Mouse (Mus musculus) left cerebral cortex, postnatal 25 days (tissue): ENCODE data around the gene Iqck. TPM values are rescaled to one million over a fixed set of nuclear protein-coding genes. Genes with fewer than 3 reads are reported as not detected.
A peak's percentile ranks its signal among the peaks of the same experiment; 100 is the strongest.

Source experiments
- DNase-seq, 2 experiments: peaks; one replicate each; pipeline ENCODE4 v3.0.0; 2022; ENCODE audit warnings: low spot score in 2 of 2, mixed read lengths in 1 of 2
- intact Hi-C: fragments of 180-260 bp; cut with DNase I; formaldehyde crosslinking; loops from one replicate; pipeline ENCODE4 v1.15.1; 2025
- total RNA-seq, 2 experiments: library from RNA; stranded (reverse); gene quantifications; 2 replicates each; pipeline ENCODE4 v1.2.3; 2021

The Iqck gene
- total RNA-seq, 2 experiments from 2014 or later = 3.1 to 3.5 TPM

DNA sequence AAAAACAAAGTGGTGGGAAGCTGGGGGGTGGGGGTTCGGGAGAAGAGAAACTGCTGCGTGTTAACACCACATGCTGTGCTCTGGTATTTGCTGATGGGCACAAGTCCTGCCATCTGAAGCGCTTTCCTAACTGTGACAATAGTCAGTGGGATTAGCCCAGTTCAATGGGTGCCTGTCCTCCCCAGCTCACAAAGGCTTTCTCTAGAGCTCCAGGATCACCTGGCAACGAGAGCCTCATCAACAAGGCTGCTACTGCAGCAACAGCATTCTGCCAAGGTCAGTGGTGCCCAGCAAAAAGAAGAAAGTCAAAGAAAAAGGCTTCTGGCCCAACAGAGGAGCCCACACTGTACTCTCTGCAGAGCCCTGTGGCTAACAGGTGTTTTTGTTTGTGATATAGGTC is 81.3 kb downstream of the Iqck start:
- no peak for DNase-seq
- intact Hi-C loops = no loop called here

DNA sequence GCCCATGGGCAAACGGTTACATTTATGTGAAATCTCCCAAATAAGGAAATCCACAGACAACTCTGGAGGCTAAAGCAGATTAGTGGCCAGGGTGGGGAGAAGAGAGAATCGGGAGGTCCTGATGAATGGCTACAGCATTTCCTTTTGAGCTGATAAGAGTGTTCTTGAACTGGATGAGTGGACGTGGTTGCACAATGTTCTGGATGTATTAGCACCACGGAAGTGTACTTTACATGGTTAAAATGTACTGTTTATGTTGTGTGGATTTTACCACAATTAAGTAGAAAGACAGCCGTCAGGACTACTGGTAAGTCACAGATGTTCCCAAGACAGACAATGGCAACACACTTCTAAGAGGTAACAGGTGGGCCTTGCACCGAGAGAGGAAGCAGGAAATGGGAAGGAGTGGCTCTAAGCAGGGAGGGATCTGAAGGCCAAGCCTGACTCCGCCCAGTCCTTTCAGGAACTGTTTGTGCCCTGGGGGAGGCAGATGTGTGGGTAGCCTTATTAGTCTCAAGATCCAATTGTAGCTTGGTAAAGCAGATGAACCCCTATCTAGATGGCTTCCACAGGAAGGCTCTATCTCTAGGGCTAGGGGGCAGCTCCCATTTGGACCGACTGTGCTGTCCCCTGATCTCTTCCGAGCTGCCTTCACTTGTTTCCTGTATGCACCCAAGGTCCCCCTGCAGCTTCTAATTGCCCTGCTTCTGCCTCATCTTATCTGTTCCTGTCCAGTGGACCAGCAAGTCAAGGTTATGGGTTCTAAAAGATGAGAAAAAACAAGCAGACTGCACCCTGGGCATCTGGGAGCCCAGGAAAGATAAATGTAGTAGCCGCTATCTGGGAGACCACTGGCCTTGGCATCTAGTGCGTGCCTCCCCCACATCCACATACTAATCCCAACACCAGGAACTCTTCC is 82.2 kb downstream of the Iqck start:
- intact Hi-C loops = no loop called here
- DNase-seq = no peak

DNA sequence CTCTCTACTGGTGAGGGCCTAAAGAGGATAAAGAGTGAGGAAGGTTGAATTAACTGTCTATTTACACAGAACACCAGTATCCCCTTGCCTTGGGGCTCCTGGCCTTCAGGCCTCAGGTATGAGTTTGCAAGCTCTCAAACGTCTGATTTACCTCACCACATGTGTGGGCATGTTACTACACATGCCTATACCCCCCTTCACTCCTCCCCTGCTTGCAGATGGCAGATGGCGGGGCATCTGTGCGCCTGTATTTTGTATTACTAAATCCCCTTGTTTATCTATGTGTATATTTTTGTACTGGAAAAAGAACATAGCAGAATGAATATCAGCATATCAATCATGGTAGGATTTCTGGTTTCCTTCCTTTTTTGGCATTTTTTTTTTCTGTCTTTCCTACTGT is 86.7 kb downstream of the Iqck start:
- intact Hi-C loops = no loop called here
- peak in 1 of 2 experiments; percentile 33 for DNase-seq

DNA sequence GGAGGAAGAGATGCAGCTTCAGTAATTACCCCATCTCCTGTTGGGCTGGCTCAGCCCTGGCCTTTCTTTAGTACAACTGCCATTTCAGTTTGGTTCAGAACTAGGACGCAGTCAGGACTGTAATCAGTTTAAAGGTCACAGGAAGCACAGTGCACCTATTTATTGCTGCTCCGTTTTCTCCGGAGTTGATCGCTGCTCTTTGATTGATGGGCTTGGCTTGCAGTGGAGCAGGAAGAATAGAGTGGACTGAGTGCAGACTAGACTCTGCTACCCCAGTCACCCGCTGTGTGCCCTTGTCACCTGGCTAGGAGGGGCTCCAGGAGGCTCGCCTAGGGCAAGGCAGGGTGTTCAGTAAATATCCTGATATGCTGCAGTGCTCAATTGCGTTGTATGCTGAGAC is 87.6 kb downstream of the Iqck start:
- no peak for DNase-seq
- intact Hi-C loops = no loop called here

DNA sequence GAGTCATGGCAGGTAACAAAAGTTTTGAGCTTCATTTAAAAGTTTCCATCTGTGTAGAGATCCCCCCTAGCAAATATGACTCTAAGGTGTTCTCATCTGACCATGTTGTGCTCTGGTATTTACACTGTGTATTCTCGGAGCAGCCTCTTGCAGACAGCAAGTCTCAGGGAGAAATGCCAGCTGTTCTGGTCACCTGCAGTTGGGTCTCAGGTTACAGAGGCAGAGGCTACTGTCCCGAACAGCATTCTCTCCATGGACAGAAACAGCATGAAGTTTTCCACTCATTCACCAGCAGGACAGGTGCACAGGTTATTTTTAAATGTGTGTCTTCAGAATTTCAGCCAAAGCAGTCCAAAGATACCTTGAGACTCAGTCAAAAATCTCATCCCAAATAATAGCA is 89.3 kb downstream of the Iqck start:
- intact Hi-C loops = no loop called here

DNA sequence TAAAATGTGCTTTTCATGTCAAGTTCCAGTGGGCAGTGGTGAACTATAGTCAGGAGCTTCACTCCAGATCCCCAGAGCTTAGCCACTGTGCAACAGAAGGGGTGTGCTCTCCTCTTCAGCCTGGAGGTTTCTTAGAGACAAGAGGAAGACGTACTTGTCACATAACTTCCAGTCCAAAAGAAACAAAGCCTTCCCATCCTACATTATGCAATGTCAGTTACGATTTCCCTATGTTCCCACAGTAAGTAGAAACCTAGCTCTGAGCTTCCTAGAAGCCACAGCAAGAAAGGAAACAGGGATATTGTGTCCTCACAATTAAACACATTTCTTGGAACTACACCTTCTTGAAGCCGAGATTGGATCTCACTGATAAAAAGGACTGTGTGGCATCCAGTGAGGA is 91.7 kb downstream of the Iqck start:
- intact Hi-C loops = no loop called here
- no peak for DNase-seq

More for the DNA sequence above, 89.3 kb downstream of the Iqck start:
- DNase-seq = no peak

DNA sequence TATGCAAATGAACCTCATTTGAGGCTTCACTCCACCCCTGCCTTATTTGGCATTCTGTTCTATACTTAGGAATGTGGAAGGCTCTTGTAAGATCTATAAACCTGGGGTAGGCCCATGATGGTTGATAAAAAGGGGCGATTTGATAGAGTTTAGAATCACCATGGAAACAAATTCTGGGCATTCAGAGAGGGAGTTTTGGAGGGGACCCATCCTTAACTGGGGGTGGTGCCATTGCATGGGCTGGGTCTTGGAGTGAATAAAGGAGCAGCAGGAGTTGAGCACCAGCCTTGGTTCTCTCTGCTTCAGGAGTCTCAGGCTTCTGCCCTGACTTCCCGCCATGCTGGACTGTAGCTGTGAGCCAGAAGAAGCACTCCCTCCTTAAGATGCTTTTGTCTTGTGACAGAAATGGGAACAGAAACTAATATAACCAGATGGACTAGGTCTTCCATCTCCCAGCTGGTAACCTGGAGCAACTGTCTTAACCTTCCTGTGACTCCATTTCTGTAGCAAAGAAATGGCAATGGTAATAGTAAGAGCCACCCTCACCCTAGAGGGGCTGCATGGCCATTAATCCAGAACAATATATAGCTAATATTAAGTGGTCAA is 93.2 kb downstream of the Iqck start:
- intact Hi-C loops = no loop called here
- no peak for DNase-seq

DNA sequence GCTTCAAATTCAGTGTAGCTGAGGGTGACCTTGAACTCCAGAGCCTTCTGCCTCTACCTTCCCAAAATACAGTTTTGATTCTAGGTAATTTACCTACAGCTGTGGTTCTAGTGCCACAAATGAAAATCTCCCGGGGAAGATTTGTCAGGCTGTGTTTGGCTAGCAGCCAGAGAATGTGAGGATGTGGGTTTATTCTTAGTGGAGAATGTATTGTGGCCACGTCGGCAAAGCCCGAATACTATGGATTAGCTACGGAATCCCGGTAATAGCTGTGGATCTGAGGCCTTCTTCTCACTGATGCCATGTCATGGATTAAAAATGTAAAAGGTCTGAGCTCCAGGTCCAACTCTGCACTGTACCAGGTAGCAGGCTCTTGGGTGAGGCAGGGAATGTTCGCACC is 94.2 kb downstream of the Iqck start:
- intact Hi-C loops = no loop called here
- no peak for DNase-seq

DNA sequence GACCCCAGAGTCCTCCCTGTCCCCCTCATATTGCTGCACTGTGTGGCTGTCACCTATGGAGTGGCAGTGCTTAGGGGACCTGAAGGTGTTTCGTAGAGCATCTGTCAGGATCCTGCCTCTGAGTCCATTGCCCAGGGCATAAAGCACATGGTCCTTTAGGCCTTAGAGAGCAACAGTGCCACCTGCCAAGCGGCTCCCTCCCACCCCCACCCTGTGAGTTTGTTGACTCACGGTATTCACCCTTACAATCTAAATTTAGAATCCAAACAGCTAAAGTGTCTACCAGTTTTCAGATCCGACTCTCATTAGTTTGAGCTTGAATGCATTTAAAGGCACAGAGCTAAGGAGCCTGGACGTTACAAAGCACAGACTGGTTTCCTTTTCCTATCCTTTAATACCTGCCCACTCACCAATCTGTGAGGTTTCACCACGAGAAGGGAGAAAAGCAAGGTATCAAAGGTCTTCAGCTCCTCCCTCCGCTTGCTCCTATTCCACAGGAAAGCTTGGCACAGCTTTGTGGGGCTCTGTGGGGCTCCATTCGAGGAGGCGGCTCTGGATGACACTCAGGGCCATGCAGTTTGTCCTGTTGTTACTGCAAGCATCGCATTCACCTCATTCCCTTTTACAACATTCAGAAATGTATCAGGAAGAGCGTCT is 98.2 kb downstream of the Iqck start:
- intact Hi-C loops = no loop called here
- DNase-seq = no peak

DNA sequence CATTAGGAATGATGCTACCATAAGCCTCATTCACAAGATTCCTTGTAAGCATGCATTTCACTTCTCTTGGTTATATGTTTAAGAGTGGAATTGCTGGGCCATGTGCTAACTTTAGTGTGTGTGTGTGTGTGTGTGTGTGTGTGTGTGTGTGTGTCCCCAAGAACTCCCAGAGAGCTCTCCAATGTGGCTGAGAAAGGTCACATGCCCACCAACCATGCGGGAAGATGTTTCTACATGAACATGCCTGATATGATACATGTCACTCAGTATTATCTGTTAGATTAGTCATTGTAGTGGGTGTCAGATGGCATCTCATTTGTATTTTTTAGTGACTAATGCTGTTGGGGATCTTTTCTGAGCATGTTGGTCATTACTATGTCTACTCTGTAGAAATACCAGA is 99.4 kb downstream of the Iqck start:
- intact Hi-C loops = no loop called here

DNA sequence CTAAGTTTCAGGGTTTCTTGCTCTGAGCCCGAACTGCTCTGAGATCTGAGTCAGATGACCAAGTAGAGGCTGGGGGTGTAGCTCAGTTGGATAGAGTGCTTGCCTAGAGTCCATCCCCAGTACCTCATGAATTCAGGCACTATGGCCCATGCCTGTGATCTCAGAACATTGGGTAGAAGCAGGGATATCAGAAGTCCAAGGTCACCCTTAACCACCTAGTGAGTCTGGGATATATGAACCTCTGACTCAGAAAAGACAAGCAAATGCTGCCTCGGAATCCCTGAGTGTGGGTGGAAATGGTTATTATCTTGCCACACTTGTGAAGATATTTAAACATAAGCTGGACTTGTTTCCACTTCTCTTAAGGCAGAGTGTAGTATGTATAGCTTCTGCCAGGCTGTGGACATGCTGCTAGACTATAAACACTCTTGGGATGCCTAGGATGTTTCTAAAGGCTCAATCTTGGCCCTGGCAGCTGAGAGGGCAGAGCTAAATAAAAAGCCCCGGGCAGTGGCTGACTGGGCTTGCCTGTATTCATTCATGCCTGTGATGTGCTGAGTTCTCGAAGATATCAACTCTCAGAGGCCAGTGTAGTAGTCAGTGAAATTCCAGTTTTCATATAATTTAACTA is 101.2 kb downstream of the Iqck start:
- intact Hi-C loops = no loop called here
- DNase-seq = no peak

More for the DNA sequence above, 99.4 kb downstream of the Iqck start:
- no peak for DNase-seq

DNA sequence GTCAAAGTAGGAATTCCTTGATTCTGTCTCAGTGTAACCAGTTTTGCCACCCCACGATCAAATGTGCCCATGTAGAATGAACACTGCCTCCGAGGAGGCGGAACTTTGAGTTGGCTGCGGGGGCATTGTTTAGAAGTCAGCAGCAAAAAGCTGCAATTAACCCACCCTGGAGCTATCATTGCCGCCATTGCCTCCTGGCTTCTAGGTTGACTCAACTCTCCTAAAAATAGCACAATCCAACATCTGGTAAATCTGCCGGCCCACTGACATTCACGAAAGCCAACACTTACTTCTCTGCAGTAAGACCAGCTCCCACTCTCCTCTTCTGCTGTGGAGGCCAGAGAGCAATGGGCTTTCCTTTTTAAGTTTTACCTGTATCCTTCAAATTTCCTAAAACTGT is 103.7 kb downstream of the Iqck start:
- DNase-seq = no peak
- intact Hi-C loops = no loop called here

DNA sequence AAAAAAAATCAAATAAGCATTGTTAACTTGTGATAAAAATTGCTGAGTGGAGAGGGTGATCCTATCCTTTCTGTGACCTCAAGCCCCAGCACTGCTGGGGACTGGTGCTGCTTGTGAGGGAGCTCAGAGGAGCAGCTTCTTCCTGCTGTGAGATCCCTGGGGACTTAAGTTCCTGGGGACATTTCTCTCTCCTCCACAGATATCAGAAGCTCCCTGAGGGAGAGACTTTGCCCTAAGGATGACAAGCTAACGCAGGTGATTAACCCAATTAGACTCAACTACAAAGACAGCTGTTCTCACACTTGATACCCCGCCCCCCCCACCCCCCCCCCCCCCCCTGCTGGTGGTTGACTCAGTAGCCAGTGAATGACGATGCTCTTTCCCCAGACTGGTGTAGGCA is 109.2 kb downstream of the Iqck start:
- intact Hi-C loops = no loop called here

DNA sequence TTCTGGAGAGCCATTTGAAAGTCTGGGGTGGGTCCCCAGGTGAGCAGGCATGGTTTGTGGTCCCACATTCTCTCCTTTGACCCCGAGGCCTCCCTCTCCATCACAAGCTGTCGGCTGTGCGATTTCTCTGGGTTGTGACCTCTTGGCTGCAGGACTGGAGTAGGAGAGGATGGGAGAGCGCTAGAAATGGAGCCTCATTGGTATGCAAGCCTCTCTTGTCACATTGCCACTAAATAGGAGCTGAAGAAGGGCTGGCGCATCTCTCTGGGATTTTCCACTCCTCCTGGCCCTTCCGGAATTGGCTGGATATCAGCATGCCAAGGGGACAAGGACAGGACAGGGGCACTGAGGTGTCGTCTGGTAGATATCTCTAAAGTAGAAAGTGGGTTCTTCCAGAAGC is 109.6 kb downstream of the Iqck start:
- intact Hi-C loops = no loop called here
- DNase-seq = no peak

More for the DNA sequence above, 109.2 kb downstream of the Iqck start:
- no peak for DNase-seq

DNA sequence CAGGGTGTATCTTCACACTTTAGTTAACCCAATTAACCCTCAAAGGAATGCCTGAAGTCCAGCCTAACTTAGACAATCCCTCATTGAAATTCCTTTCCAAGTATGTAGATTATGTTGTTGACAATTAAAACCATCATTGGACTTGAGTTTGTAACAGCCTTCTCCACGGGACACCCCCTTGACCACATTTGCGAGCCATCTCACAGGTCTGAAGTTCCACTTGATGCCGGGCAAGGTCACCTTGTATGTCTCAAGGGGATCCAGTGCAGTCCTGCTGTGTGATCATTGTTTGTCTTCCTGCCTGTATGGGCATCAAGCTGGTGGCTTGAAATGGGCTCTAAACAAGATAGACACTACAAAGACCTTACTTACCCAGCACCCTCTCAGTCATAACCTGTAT is 113.3 kb downstream of the Iqck start:
- no peak for DNase-seq
- intact Hi-C loops = no loop called here

DNA sequence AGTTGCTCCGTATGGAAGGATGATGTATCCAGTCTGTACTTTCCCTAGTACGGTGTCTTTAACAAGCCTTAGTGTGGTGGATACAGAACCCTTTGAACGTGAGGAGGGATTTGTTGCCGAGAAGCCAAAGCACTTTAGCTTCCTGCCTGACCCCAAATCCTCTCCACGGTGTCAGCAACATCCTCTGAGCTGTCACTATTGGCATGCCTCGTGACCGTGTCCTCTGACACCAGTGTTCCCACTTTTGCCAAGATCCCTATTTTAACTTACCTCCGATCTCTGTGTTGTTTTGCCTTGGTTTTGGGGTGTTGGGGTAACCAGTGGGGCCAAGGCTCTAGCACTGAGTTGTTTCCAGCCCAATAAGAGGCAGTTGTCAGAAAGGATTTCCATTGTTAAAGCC is 115.9 kb downstream of the Iqck start:
- no peak for DNase-seq
- intact Hi-C loops = no loop called here

DNA sequence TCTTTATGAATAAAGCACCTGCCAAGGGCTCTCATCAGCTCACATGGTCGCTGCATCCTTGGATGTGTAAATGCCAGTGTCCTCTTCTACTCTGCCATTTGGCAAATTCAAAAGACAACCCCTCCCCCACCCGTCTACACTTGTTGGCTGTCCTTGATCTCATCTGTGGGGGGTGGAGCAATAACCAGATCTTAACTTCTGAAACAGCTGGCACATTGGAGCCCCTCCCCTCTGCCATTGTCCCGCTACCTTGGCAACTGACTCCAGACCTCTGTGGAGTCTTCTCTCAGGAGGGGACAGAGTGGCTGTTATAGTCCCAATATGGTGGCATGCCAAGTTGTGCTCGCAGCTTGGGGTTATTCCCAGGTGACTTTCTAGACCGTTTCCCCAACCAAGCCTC is 116.8 kb downstream of the Iqck start:
- intact Hi-C loops = no loop called here
- no peak for DNase-seq

DNA sequence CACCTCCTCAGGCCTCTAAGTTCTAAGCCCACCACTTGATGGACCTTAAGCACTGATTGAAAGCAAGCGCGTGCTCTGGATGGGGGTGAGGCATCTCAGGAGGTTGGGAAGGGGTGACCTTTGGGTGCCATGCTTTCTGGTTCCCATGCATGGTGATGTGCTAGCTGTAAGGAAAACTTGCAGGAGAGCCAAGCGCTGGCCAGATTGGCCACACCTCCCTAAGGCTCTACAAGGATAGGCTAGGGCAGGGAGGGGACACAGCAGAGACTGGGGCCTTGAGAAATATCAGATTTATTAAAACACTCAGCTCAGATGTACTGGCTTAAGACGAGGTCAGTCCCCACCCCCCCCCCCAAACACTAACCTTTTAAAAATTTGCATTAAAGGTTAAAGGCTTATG is 117.8 kb downstream of the Iqck start:
- intact Hi-C loops = no loop called here
- DNase-seq = no peak

DNA sequence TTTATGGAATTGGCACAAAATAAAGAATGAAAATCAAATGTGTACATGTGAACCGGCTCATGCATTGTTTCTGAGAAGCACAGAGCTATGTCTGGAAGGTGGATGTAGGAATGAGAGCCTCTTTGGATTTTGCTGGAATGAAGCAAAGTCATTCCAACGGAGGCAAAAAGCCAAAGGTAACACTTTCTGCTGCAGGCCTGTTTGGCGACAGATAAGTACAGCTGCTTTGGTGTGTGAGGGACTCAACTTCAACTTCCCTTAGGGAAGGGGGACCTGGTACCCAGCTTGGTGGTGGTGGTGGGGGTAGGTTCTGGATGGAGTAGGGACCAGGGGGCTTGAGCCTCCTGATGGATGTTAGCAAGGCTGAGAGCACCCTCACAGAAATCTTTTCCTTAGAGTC is 120.3 kb downstream of the Iqck start:
- no peak for DNase-seq
- intact Hi-C loops = loop anchor here (5.0 kb wide), 1 partner anchor 89 kb away; no protein-coding TSS in a partner anchor
